Mouse (Mus musculus) ovary, adult 18-20 months (tissue): Measurements from ENCODE around the gene E130114P18Rik.

Source experiments
- DNase-seq: peaks from one replicate; pipeline ENCODE4 v3.0.0; 2022; ENCODE audit warnings: low spot score, mixed read lengths

The E130114P18Rik gene

DNA sequence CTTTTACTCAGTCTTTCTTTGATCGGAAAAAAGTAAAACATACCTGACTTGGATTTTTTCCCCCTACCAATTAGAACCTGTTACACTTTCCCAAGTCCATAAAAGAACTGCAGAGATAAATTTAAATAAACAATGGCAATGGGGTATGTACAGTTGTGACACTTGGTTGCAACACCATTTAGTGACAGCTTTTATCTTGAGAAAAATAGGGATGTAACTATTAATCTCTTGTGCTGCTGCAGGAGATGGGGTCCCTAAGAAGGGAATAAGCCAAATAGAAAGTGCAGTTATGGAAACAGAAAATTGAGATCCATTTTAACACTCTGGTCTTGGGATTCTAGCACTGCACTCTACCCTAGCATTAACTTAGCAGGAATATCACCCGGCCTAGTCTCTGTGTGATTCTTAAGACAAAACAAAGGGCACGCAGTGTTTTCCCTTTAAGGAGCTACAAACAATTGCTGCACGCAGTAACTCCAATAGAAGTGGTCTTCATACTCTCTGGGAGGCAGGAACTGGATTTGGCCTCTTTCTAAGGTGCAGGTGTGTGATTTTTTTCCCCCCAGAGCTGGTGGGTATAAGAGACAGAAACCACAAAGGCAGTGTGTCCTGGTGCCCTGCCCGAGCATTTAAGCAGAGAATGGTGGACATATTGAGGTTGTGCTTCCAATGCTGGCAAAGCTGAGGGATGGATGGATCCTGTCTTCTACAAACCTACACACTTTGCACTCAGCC is 25.4 kb downstream of the E130114P18Rik start:
- DNase-seq: no peak

DNA sequence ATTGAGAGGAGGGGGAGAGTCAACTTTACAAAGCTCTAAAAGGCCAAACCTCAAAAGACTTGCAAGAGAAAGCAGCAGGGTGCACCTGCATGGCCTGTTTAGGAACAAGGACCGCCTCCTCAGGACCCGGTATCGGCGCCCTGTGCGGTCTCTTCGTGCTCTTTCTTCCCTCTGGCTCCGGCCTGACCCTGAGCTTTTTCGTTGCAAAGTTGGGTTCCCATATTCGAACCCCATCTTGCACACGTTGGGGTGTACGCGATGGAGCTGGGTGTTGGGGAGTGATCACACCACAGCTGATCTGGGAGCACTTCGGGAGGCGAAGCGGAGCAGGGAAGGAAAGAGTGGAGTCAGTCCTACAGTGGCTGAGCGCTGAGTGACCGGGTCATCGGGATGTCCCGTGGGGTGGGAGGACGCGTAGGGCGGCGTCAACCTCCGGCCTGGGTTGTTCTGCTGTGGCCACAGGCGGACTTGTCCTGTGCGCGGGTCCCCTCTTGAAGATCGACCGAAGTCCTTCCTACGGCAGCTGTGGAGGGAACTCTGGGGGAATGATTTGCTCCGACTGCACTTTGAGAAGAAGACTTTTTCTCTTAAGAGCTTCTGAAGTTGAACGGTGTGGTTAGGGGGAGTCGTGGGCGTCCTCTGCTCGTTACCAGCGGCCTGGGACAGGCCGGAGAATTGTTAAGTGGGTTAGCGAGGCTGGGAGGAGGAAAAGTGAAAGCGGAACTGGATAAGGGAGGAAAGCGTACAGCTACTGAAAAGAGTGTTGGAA is 26.2 kb downstream of the E130114P18Rik start:
- DNase-seq: peak; percentile 37

GRCm38 (mm10) chr4:97751030-97751482 is 26.8 kb downstream of the E130114P18Rik start:
- peak; percentile 87 for DNase-seq

DNA sequence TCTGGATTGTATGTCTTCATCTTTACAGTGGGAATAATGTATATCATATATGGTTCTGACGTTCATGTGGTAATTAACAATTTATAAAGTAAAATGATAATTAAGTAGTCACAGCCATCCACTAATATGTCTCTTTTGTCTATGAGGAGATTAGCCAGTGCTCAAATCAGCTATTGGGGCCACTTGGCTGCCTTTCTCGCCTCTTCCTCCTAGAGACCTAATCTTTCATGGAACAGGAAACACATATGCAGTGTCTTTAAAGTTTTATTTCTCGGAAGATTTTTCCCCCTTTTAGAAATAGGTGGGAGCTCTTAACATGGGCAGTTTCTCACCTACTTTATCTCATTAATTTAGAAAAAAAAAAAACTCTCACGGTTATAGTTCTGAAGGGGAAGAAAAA is 27.5 kb downstream of the E130114P18Rik start:
- DNase-seq: no peak

DNA sequence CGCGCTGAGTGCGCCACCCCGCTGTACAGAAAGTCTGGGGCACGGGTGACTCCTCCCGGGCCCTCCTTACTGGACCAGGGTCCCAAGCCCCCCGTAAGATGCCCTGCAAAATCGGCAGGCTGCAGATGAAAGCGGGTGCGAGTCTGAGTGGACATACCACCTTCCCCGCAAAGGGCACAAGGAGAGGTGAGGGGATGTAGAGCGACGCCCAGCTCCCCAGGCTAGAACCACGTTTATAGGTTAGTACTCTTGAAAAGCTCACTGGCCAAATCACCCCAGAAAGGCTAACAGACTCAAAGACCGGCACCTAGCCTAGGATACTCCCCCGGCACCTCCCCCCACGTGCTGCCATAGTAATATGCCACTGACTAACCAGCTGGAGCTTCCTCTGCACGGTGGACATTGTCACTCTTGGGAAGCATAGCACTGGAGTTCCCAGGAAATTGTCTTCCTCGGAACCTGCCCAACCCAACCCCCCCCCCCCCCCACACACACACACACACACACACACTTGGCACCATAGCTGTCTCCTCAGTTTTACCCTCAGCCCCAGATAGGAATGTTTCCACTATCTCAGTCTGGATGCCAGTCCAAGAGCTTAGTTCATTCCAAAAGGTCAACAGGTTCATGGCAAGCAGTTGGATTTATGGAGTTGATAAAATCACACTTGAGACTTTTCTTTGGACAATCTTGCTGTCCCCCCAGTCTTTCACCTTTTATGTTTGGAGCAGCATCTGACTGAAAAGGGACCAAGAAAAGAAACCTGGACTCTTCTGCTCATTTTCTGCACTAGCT is 31.6 kb downstream of the E130114P18Rik start:
- no peak for DNase-seq

DNA sequence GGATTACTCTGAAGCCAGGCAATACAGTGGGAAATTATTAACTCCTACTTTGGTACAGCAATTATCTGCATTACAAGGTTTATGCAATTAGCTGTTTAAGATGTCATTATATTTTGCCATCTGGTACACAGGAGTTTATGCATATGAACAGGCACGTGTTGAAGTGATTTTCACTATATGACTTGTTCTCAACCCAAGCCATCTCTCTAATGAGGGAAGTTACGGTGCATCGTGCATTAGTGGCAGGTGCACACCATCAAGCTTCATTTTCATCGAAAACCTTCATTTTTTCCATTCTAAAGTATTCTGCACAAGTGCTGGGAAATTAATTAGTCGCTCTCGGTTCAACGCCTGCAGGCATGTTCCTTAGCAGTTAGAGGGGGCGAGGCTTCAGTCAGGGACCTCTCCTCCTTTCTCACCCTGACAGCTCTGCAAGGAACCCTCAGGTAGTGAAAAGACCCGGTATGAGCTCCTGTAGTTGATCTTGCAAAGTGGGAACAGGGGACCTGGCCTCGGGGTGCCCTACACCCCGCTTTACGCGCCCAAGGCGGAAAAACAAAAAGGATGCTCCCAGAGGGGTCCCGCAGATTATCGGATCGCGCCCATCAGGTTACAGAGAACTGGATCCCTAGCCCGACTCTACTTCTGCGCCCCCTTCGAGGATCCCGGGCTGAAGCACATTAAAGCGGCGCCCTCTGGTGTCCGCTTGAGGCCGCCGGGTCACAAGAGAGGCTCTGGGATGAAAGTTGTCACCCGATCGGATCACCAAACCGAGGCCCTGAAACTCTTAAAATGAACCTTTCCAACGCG is 32.4 kb downstream of the E130114P18Rik start:
- peak; percentile 57 for DNase-seq

DNA sequence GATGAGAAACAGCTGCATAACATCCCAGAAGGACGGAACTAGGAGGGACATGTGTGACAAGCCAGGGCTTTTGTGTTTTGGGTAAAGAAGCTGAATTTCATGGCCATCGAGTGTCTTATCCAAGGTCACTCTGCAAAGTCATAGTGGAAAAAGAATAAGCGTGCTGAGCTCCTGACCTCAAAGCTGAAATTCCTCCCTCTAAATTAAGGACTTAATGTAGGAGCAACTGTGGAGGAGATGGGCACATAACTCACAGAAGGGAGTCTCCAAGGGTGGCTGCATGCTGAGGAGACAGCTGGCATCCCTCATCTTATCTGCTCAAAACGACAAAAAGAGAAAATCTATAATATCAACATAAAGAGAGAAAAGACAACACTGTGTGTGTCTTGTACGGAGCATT is 33.9 kb downstream of the E130114P18Rik start:
- DNase-seq: peak; percentile 31

- DNase-seq: no peak
Observed at GRCm38 (mm10) chr4:97733392-97733791, 44.5 kb downstream of the E130114P18Rik start.

DNA sequence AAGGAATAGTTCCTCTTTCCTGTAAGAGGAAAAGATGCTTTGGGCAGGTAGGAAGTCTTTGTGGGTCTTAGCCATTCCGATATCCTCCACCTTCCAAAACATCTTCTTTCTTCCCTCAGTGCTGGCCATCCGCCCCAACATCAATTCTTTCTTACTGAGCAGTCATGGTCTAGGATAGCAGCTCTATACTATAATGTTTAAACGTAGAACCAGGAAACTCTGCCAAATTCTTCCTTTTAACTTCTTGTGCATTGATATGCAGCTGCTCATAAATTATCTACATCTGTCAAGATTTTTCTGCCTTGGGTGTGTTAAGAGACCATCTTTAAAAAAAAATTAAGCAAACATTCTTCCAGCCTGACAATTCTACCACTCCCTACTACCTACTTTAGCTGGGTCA is 47.5 kb downstream of the E130114P18Rik start:
- no peak for DNase-seq

- DNase-seq: no peak
Observed at GRCm38 (mm10) chr4:97729999-97730398, 47.9 kb downstream of the E130114P18Rik start.

DNA sequence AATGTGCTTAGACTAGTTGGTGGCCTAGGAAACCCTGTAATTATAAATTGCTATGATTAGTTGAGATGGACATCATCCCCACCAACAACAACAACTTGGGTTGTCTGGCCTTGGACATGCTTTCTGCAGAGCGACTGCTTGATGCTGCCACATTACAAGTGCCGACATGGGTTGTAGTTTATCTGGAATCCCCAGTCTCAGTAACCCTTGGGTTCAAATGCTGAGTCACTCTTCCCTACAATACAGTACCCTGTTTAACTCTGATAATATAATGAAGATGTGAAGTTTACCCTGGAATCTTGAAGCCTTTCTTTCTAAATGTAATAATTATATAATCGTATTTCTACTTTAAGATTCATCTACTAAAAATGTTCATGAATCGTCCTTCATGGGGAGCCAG is 49.4 kb downstream of the E130114P18Rik start:
- DNase-seq: no peak

DNA sequence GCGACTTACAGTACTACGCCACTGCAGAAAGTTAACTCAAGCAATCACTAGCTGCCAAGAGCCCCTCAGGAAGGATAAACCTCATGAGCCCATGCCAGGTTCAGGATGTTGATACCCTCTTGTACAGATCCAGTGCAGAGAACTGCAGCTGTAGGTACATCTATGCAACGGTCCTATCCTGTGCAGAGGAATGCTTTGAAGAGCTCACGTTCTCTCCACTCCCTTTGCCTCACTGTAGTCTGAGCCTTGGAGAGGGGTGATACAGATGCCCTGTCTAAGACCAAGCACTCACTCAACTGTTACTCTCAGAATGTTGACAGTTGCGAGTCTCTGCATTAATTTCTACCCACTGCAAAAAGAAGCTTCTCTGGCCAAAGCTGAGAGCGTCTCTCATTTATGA is 54.5 kb downstream of the E130114P18Rik start:
- no peak for DNase-seq

- DNase-seq: no peak
Observed at GRCm38 (mm10) chr4:97722666-97723065, 55.2 kb downstream of the E130114P18Rik start.

DNA sequence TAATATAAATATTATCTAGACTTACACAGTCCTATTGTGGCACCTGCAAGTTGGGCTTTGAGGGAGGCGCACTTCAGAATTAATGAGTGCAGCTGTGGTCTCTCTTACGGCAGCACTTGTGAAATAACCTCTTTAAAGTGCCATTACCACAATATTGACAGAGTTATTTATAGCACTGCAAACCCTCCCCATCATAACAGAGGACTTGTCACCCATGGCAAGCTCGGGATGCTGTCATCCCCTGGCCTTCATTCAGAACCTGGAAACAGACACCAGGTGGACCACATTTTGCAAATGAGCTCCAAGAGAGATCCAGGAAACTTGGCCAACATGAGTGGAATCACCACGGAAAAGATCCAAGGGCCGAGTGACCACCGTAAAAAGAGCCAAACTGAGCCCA is 63.3 kb downstream of the E130114P18Rik start:
- DNase-seq: no peak

DNA sequence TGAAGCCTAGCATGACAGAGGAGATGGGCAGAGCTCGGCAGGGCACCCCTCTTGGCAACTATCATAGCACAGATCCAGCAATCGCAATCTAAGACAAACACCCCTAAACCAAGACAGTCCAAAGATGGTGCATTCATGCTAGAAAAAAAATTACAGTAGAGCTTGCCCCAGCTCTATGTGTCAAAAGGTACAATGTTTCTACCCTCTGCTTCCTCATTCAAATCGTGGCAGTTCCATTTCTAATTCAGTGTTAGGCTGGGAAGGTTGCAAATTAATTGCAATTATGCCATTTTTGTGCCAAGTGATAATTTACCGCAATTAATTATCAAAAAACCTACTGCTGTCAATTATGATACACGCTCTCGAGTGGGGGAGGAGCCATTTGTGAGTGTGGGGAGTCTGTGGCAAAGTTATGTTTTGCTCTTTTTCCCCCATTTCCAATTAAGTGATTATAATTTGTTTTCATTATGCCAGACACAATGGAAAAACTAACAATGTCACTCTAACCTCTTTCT is 63.7 kb downstream of the E130114P18Rik start:
- DNase-seq: no peak

- DNase-seq: no peak
Observed at GRCm38 (mm10) chr4:97712547-97712946, 65.3 kb downstream of the E130114P18Rik start.

- DNase-seq: no peak
Observed at GRCm38 (mm10) chr4:97710048-97710765, 67.7 kb downstream of the E130114P18Rik start.

DNA sequence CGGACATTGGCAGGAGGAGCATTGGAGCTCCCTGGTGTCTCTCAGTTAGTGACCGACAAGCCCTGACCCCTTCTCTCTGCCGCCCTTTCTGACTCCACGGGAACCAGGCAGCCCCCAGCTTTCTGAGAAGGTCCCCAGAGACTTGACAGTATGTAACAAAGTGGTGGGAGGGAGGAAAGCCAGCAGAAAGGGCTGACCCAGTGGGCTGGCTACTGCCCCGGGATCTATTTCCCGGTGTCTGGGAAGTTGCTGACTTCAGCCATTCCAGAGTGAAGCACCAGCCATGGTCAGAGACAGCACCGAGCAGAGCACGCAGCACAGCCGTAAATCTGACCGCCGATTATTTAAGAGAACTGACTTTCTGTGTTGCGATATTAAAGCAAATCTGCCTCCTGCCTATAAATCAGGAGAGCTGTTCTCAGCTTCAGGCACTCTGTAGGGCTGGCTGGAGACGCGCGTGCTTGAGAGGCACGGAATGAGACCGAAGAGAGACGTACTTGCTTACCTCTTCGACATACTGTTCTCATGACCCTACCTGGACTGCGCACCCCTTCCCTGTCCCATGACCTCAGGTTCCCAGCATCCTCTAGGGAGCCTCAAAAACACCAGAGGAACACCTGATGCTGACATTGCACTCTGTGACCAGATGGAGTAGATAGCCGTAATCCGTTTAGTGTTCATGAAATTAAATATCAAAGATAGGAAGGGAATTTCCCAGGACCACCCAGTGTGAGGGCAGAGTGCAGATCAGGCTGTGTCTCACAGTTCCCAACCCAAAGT is 70.3 kb downstream of the E130114P18Rik start:
- DNase-seq: no peak

- no peak for DNase-seq
Observed at GRCm38 (mm10) chr4:97696684-97697615, 80.9 kb downstream of the E130114P18Rik start.
